Mouse (Mus musculus): ENCODE results near the gene Wdr12. TPM values are rescaled to one million over a fixed set of nuclear protein-coding genes. Genes with fewer than 3 reads are reported as not detected.
A peak's percentile ranks its signal among the peaks of the same experiment; 100 is the strongest.

The Wdr12 gene
- polyA plus RNA-seq (2015; fragmentation: Nextera tagmentation; extraction: Ambion mirVana) = 41.6 and 42.2 TPM in 2 replicates

GRCm38 (mm10) chr1:60098024-60098781, at the start of gene Wdr12, which contains the start of gene Carf:
Gene Wdr12, minus strand, starts transcription at chr1:60098645.
Gene Carf, plus strand, starts transcription at chr1:60098247.
- peaks cover 5% of the 10 kb centered on the region; the same call in 1 of the 2 replicates for H3K4me1 ChIP-seq (ENCODE audit: control insufficient read depth, insufficient read depth, low read length)
- H3K27me3 ChIP-seq (ENCODE audit: control insufficient read depth, insufficient read depth, low read length) = no peaks in the 10 kb centered on the region
- peak within 1 kb of the TSS; percentile 74 for H3K4me2 ChIP-seq (ENCODE audit: low read depth, low read length)
- peak; percentile 97 for ATAC-seq (ENCODE audit: insufficient read depth, low FRiP score)
- peak within 1 kb of the TSS; percentile 99 for H3K27ac ChIP-seq (ENCODE audit: low read length)
- peaks cover 5% of the 10 kb centered on the region; the same call in 1 of the 2 replicates for H3K36me3 ChIP-seq (ENCODE audit: control insufficient read depth, insufficient read depth, low read length)
- under 1% methylated on average over 70 of the region's 71 CpGs for WGBS
- peak within 1 kb of the TSS; percentile 98 for H3K4me3 ChIP-seq (replicated peaks; ENCODE audit: low read length)
- H3K9me3 ChIP-seq (replicated peaks; ENCODE audit: control insufficient read depth, low read length) = no peaks in the 10 kb centered on the region
- H3K9ac ChIP-seq (ENCODE audit: low read length) = peak within 1 kb of the TSS; percentile 98

- Histone ChIP-seq H3K27me3 (ENCODE audit: control insufficient read depth, insufficient read depth, low read length) (no peaks in the 10 kb centered on the region), H3K27ac (ENCODE audit: low read length) (no peak overlapping the region), H3K4me1 (ENCODE audit: control insufficient read depth, insufficient read depth, low read length) (no peaks in the 10 kb centered on the region), H3K4me2 (ENCODE audit: low read depth, low read length) (no peak overlapping the region), H3K9me3 (replicated peaks; ENCODE audit: control insufficient read depth, low read length) (no peaks in the 10 kb centered on the region), H3K9ac (ENCODE audit: low read length) (no peak overlapping the region), H3K4me3 (replicated peaks; ENCODE audit: low read length) (no peak overlapping the region), H3K36me3 (ENCODE audit: control insufficient read depth, insufficient read depth, low read length) (no peaks in the 10 kb centered on the region; the same call in 1 of the 2 replicates)
- WGBS = 62% methylated on average over 9 of the region's 9 CpGs
- no peak for ATAC-seq (ENCODE audit: insufficient read depth, low FRiP score)
Observed at GRCm38 (mm10) chr1:60137346-60137745, 38.9 kb upstream of the Wdr12 start.

- Histone ChIP-seq H3K9me3 (replicated peaks; ENCODE audit: control insufficient read depth, low read length) (no peaks in the 10 kb centered on the region), H3K9ac (ENCODE audit: low read length) (no peak overlapping the region), H3K36me3 (ENCODE audit: control insufficient read depth, insufficient read depth, low read length) (peaks cover 5% of the 10 kb centered on the region; the same call in 1 of the 2 replicates), H3K4me1 (ENCODE audit: control insufficient read depth, insufficient read depth, low read length) (no peaks in the 10 kb centered on the region), H3K4me3 (replicated peaks; ENCODE audit: low read length) (no peak overlapping the region), H3K4me2 (ENCODE audit: low read depth, low read length) (no peak overlapping the region), H3K27ac (ENCODE audit: low read length) (no peak overlapping the region), H3K27me3 (ENCODE audit: control insufficient read depth, insufficient read depth, low read length) (no peaks in the 10 kb centered on the region)
- WGBS = 57% methylated on average over 7 of the region's 7 CpGs
- ATAC-seq (ENCODE audit: insufficient read depth, low FRiP score) = no peak
Observed at GRCm38 (mm10) chr1:60117721-60118455, 19.4 kb upstream of the Wdr12 start.

GRCm38 (mm10) chr1:60104582-60104981, 6.1 kb upstream of the Wdr12 start:
- no peaks in the 10 kb centered on the region for H3K9me3 ChIP-seq (replicated peaks; ENCODE audit: control insufficient read depth, low read length)
- no peak for ATAC-seq (ENCODE audit: insufficient read depth, low FRiP score)
- no peak overlapping the region for H3K27ac ChIP-seq (ENCODE audit: low read length)
- H3K9ac ChIP-seq (ENCODE audit: low read length) = no peak overlapping the region
- no peaks in the 10 kb centered on the region for H3K4me1 ChIP-seq (ENCODE audit: control insufficient read depth, insufficient read depth, low read length)
- no peak overlapping the region for H3K4me2 ChIP-seq (ENCODE audit: low read depth, low read length)
- WGBS = 98% methylated on average over 1 of the region's 1 CpGs
- no peaks in the 10 kb centered on the region for H3K27me3 ChIP-seq (ENCODE audit: control insufficient read depth, insufficient read depth, low read length)
- H3K36me3 ChIP-seq (ENCODE audit: control insufficient read depth, insufficient read depth, low read length) = no peaks in the 10 kb centered on the region; the same call in 1 of the 2 replicates
- H3K4me3 ChIP-seq (replicated peaks; ENCODE audit: low read length) = no peak overlapping the region

- Histone ChIP-seq H3K4me3 (replicated peaks; ENCODE audit: low read length) (peak overlapping the region; percentile 98), H3K9me3 (replicated peaks; ENCODE audit: control insufficient read depth, low read length) (no peaks in the 10 kb centered on the region), H3K36me3 (ENCODE audit: control insufficient read depth, insufficient read depth, low read length) (peaks cover 4% of the 10 kb centered on the region; the same call in 1 of the 2 replicates), H3K27me3 (ENCODE audit: control insufficient read depth, insufficient read depth, low read length) (no peaks in the 10 kb centered on the region), H3K27ac (ENCODE audit: low read length) (peak overlapping the region; percentile 99; the same call in 1 of the 2 replicates), H3K4me1 (ENCODE audit: control insufficient read depth, insufficient read depth, low read length) (peaks cover 5% of the 10 kb centered on the region; the same call in 1 of the 2 replicates), H3K4me2 (ENCODE audit: low read depth, low read length) (peak overlapping the region; percentile 66), H3K9ac (ENCODE audit: low read length) (peak overlapping the region; percentile 98)
- 7% methylated on average over 9 of the region's 9 CpGs for WGBS
- no peak for ATAC-seq (ENCODE audit: insufficient read depth, low FRiP score)
Observed at GRCm38 (mm10) chr1:60098839-60099238, 394 bp upstream of the Wdr12 start.

GRCm38 (mm10) chr1:60097277-60098023, 995 bp downstream of the Wdr12 start:
- Histone ChIP-seq H3K27ac (ENCODE audit: low read length) (peak overlapping the region; percentile 99), H3K4me1 (ENCODE audit: control insufficient read depth, insufficient read depth, low read length) (peaks cover 5% of the 10 kb centered on the region; the same call in 1 of the 2 replicates), H3K9ac (ENCODE audit: low read length) (peak overlapping the region; percentile 98), H3K36me3 (ENCODE audit: control insufficient read depth, insufficient read depth, low read length) (peaks cover 5% of the 10 kb centered on the region; the same call in 1 of the 2 replicates), H3K4me3 (replicated peaks; ENCODE audit: low read length) (peak overlapping the region; percentile 98), H3K27me3 (ENCODE audit: control insufficient read depth, insufficient read depth, low read length) (no peaks in the 10 kb centered on the region), H3K4me2 (ENCODE audit: low read depth, low read length) (peak overlapping the region; percentile 74), H3K9me3 (replicated peaks; ENCODE audit: control insufficient read depth, low read length) (no peaks in the 10 kb centered on the region)
- ATAC-seq (ENCODE audit: insufficient read depth, low FRiP score) = peak; percentile 86
- WGBS = under 1% methylated on average over 25 of the region's 25 CpGs

GRCm38 (mm10) chr1:60096572-60097276, 1.7 kb downstream of the Wdr12 start:
- H3K4me3 ChIP-seq (replicated peaks; ENCODE audit: low read length) = peak overlapping the region; percentile 98
- peak overlapping the region; percentile 74 for H3K4me2 ChIP-seq (ENCODE audit: low read depth, low read length)
- H3K9me3 ChIP-seq (replicated peaks; ENCODE audit: control insufficient read depth, low read length) = no peaks in the 10 kb centered on the region
- no peaks in the 10 kb centered on the region for H3K27me3 ChIP-seq (ENCODE audit: control insufficient read depth, insufficient read depth, low read length)
- no peak overlapping the region for H3K27ac ChIP-seq (ENCODE audit: low read length)
- H3K4me1 ChIP-seq (ENCODE audit: control insufficient read depth, insufficient read depth, low read length) = peaks cover 5% of the 10 kb centered on the region; the same call in 1 of the 2 replicates
- no peak for ATAC-seq (ENCODE audit: insufficient read depth, low FRiP score)
- 9% methylated on average over 13 of the region's 13 CpGs for WGBS
- H3K36me3 ChIP-seq (ENCODE audit: control insufficient read depth, insufficient read depth, low read length) = peaks cover 5% of the 10 kb centered on the region; the same call in 1 of the 2 replicates
- peak overlapping the region; percentile 68 for H3K9ac ChIP-seq (ENCODE audit: low read length)

GRCm38 (mm10) chr1:60076411-60076810, 22.0 kb downstream of the Wdr12 start:
- Histone ChIP-seq H3K9ac (ENCODE audit: low read length) (no peak overlapping the region), H3K27me3 (ENCODE audit: control insufficient read depth, insufficient read depth, low read length) (no peaks in the 10 kb centered on the region), H3K4me2 (ENCODE audit: low read depth, low read length) (no peak overlapping the region), H3K27ac (ENCODE audit: low read length) (no peak overlapping the region), H3K4me3 (replicated peaks; ENCODE audit: low read length) (no peak overlapping the region), H3K9me3 (replicated peaks; ENCODE audit: control insufficient read depth, low read length) (no peaks in the 10 kb centered on the region), H3K36me3 (ENCODE audit: control insufficient read depth, insufficient read depth, low read length) (no peaks in the 10 kb centered on the region), H3K4me1 (ENCODE audit: control insufficient read depth, insufficient read depth, low read length) (no peaks in the 10 kb centered on the region)
- WGBS = 81% methylated on average over 6 of the region's 6 CpGs
- no peak for ATAC-seq (ENCODE audit: insufficient read depth, low FRiP score)
